Mouse (Mus musculus) midbrain, embryonic 15.5 days (tissue): ENCODE results near the gene Hist1h2be. TPM values are rescaled to one million over a fixed set of nuclear protein-coding genes. Genes with fewer than 3 reads are reported as not detected.
"Not testable (repeated sequence)": the region's sequence is repeated elsewhere in the genome, so short reads cannot be mapped to it uniquely, and the experiment has no call there.

Experiments
- ATAC-seq: fragments of 200-750 bp; cut with Nextera tagmentation; replicated peaks from 2 replicates; pipeline ENCODE4 v1.8.0; 2017; ENCODE audit warnings: moderate TSS enrichment
- H3K27ac ChIP-seq: fragments of 300-500 bp; sonication (generic); 2 replicates; pipeline ENCODE4 v1.5.1; 2015; ENCODE audit warnings: mild to moderate bottlenecking, inconsistent platforms
- H3K27me3 ChIP-seq: fragments of 300-500 bp; sonication (generic); replicated peaks from 2 replicates; pipeline ENCODE4 v1.6.1; 2015; ENCODE audit warnings: inconsistent platforms
- H3K36me3 ChIP-seq: fragments of 300-500 bp; sonication (generic); replicated peaks from 2 replicates; pipeline ENCODE4 v1.6.1; 2015; ENCODE audit warnings: inconsistent platforms
- H3K4me1 ChIP-seq: fragments of 300-500 bp; sonication (generic); 2 replicates; pipeline ENCODE4 v1.6.1; 2015; ENCODE audit warnings: inconsistent platforms
- H3K4me2 ChIP-seq: fragments of 300-500 bp; sonication (generic); 2 replicates; pipeline ENCODE4 v1.6.1; 2015; ENCODE audit warnings: inconsistent platforms, mild to moderate bottlenecking, moderate library complexity
- H3K4me3 ChIP-seq: fragments of 300-500 bp; sonication (generic); 2 replicates; pipeline ENCODE4 v1.5.1; 2015; ENCODE audit warnings: mild to moderate bottlenecking, inconsistent platforms
- H3K9ac ChIP-seq: fragments of 300-500 bp; sonication (generic); 2 replicates; pipeline ENCODE4 v1.6.1; 2015; ENCODE audit warnings: mild to moderate bottlenecking, inconsistent platforms
- H3K9me3 ChIP-seq: fragments of 300-500 bp; sonication (generic); 2 replicates; pipeline ENCODE4 v1.6.1; 2016; ENCODE audit warnings: inconsistent platforms
- WGBS: fragments of 180-500 bp; shearing (Covaris S2); methylation state at CpG from one replicate; pipeline ENCODE4 v1.1.7; 2015; ENCODE audit warnings: mixed read lengths; 5-methylcytosine and 5-hydroxymethylcytosine counted together
- polyA plus RNA-seq: library from polyadenylated mRNA; unstranded; fragments of >200 nt; fragmentation: Nextera tagmentation; extraction: Ambion mirVana; gene quantifications from 2 replicates; pipeline ENCODE4 v1.2.1, GENCODE M21; 2015

The Hist1h2be gene
- polyA plus RNA-seq, 1 experiment from 2014 or later: 1.8 TPM

- no peaks in the 10 kb centered on the region for H3K36me3 ChIP-seq
- peak overlapping the region; percentile 45 for H3K9ac ChIP-seq
- under 1% methylated on average over 18 of the region's 18 CpGs for WGBS
- H3K4me1 ChIP-seq: peaks cover 9% of the 10 kb centered on the region
- H3K4me2 ChIP-seq: peak overlapping the region; percentile 70
- H3K27me3 ChIP-seq: no peaks in the 10 kb centered on the region
- H3K27ac ChIP-seq: peak overlapping the region; percentile 97
- ATAC-seq: peak; percentile 65
- peak overlapping the region; percentile 49 for H3K4me3 ChIP-seq
- no peaks in the 10 kb centered on the region for H3K9me3 ChIP-seq
Measured at GRCm38 (mm10) chr13:23562699-23563462, 58.0 kb downstream of the Hist1h2be start.

DNA sequence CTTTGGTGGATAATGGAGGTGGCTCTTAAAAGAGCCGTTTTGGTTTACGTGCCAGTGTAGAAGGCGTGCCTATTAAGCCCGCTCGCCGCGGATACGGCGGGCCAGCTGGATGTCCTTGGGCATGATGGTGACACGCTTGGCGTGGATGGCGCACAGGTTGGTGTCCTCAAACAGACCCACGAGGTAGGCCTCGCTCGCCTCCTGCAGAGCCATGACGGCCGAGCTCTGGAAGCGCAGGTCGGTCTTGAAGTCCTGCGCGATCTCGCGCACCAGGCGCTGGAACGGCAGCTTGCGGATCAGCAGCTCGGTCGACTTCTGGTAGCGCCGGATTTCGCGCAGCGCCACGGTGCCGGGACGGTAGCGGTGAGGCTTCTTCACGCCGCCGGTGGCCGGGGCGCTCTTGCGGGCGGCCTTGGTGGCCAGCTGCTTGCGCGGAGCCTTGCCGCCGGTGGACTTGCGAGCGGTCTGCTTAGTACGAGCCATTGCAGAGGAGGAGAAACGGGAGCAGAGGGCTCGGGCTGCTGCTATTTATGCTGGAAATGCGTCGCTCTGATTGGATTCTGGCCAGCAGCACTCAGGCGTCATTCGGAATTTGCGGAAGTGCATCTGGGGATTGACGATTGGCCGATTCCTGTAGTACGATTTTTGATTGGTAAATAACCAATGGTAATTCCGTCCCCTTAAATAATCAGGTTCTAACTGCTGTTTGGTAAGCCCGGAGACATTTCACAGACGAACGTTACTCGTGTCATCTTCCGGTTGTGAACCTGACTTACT, 58.9 kb downstream of the Hist1h2be start, which contains the start of gene Hist1h3e:
Gene Hist1h3e, minus strand, starts transcription at position 487 of the 777 bp plus-strand sequence.
- Histone ChIP-seq H3K27ac (peak within 1 kb of the TSS; percentile 97), H3K4me2 (peak within 1 kb of the TSS; percentile 70), H3K4me3 (peak within 1 kb of the TSS; percentile 49), H3K9ac (peak within 1 kb of the TSS; percentile 55)
- not testable (repeated sequence) for H3K4me1 ChIP-seq, H3K27me3 ChIP-seq, H3K36me3 ChIP-seq, H3K9me3 ChIP-seq
- ATAC-seq: peak; percentile 97
- WGBS: under 1% methylated on average over 58 of the region's 67 CpGs

DNA sequence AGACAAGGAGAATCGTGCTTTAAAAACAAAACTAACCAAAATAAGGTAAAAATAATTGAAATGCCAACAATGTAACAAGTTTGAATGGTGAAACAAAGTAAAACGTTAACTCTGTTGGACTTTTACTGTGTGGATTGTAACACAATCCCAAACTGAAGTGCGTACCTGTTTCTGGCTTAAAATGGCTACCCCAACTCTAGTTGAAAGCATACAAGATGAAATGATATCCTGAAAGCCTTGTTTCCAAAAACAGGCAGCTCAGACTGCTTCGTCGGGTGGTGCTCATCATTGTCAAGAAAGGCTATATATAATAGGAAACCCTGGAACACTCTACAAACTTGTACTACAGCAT, 59.4 kb downstream of the Hist1h2be start:
- not testable (repeated sequence) for H3K9me3 ChIP-seq, H3K36me3 ChIP-seq, H3K27me3 ChIP-seq, ATAC-seq
- H3K4me1 ChIP-seq: peaks cover 12% of the 10 kb centered on the region
- peak overlapping the region; percentile 55 for H3K9ac ChIP-seq
- peak overlapping the region; percentile 70 for H3K4me2 ChIP-seq
- H3K4me3 ChIP-seq: peak overlapping the region; percentile 49
- peak overlapping the region; percentile 97 for H3K27ac ChIP-seq
- WGBS: 0% methylated on average over 2 of the region's 5 CpGs

DNA sequence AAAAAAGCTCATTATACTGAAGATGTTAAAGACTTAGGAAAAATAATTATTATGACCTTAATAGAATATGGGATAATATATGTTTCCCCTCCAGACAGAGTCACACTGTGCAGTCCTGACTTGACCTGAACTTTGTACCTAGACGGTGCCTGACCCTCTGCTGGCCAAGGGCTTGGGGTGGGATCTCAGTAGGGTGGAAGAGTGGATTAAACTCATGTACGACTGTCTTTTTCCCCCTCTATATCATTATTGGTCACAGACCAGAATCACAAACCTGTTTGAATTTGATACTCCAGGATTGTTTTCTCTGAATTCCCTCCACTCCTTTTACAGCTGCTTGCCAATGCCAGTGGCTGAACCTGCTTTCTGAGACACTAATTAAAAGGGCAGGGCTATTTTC, 60.2 kb downstream of the Hist1h2be start:
- H3K4me1 ChIP-seq: peaks cover 15% of the 10 kb centered on the region
- H3K9ac ChIP-seq, H3K36me3 ChIP-seq, H3K4me2 ChIP-seq, H3K4me3 ChIP-seq, H3K27ac ChIP-seq, H3K9me3 ChIP-seq, ATAC-seq, H3K27me3 ChIP-seq: not testable (repeated sequence)
- WGBS: 17% methylated on average over 2 of the region's 2 CpGs

DNA sequence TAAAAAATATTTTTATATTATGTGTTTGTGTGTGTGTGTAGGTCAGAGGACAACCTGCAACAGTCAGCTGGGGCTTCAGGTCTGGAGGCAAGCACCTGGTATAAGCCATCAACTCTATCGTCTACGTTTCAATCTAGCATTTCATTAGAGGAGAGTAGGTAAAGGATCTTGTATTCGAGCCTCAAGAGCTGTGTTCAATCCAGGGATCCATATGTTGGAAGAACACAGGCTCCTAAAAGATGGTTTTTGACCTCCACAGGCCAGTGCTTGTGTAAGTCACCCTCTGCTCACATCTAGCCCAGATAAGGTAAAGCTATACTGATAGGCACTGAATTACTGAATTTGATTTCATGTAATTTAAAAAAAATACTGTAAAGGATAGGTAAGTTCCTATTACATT, 64.0 kb downstream of the Hist1h2be start:
- Histone ChIP-seq H3K36me3 (no peaks in the 10 kb centered on the region), H3K4me3 (no peak overlapping the region), H3K4me2 (peak overlapping the region; percentile 99; the same call in 1 of the 2 replicates), H3K4me1 (peaks cover 27% of the 10 kb centered on the region), H3K9me3 (no peaks in the 10 kb centered on the region), H3K27ac (no peak overlapping the region), H3K27me3 (no peaks in the 10 kb centered on the region), H3K9ac (no peak overlapping the region)
- WGBS: 60% methylated on average over 3 of the region's 3 CpGs
- no peak for ATAC-seq

- H3K4me2 ChIP-seq: peak overlapping the region; percentile 99
- peak overlapping the region; percentile 53 for H3K9ac ChIP-seq
- H3K27ac ChIP-seq: peak overlapping the region; percentile 85
- H3K4me3 ChIP-seq: peak overlapping the region; percentile 51
- H3K9me3 ChIP-seq: no peaks in the 10 kb centered on the region
- H3K36me3 ChIP-seq: no peaks in the 10 kb centered on the region
- ATAC-seq: peak; percentile 84
- peaks cover 32% of the 10 kb centered on the region for H3K4me1 ChIP-seq
- WGBS: under 1% methylated on average over 18 of the region's 18 CpGs
- no peaks in the 10 kb centered on the region for H3K27me3 ChIP-seq
Measured at GRCm38 (mm10) chr13:23555839-23556416, 65.0 kb downstream of the Hist1h2be start.

DNA sequence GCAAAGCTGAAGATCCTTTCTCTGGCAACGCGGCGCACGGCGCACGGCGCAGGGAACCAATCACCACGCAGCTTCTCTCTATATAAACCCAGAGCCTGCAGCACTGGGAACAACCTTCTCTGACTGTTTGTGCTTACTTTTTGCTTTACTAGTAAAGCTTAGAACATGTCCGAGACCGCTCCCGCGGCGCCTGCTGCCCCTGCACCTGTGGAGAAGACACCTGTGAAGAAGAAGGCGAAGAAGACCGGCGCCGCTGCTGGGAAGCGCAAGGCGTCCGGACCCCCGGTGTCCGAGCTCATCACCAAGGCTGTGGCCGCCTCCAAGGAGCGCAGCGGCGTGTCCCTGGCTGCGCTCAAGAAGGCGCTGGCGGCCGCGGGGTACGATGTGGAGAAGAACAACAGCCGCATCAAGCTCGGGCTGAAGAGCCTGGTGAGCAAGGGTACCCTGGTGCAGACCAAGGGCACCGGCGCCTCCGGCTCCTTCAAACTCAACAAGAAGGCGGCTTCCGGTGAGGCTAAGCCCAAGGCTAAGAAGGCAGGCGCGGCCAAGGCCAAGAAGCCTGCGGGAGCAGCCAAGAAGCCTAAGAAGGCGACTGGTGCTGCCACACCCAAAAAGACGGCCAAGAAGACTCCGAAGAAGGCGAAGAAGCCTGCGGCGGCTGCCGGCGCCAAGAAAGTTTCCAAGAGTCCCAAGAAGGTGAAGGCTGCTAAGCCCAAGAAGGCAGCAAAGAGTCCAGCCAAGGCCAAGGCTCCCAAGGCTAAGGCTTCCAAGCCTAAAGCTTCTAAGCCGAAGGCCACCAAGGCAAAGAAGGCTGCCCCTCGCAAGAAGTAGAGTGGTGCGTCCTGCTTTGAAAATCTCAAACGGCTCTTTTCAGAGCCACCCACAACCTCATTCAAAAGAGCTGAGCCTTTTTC, 65.7 kb downstream of the Hist1h2be start:
- peak; percentile 72 for ATAC-seq
- peak overlapping the region; percentile 51 for H3K4me3 ChIP-seq

DNA sequence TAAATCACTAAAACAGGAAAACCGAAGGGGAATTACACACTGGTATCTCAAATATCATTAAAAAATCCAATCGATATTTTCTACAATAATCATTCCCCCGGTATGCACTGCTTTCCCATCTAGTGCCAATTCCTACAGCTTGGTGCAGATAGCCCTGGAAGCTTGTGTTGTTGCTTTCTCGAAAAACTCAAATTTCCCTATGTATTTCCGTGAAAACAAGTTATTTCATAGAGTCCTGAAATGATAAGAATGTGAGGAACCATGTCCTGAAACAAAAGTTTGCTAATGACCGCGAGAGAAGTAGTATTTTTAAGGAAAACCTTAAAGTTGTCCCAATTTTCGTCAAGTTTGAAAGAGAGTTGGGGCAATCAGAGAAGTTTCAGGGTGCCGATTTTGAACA, 66.5 kb downstream of the Hist1h2be start:
- Histone ChIP-seq H3K4me1 (peaks cover 34% of the 10 kb centered on the region), H3K27me3 (no peaks in the 10 kb centered on the region), H3K9ac (peak overlapping the region; percentile 53; the same call in 1 of the 2 replicates), H3K27ac (peak overlapping the region; percentile 85), H3K36me3 (no peaks in the 10 kb centered on the region), H3K4me2 (peak overlapping the region; percentile 99), H3K9me3 (no peaks in the 10 kb centered on the region), H3K4me3 (peak overlapping the region; percentile 51)
- 25% methylated on average over 9 of the region's 9 CpGs for WGBS
- no peak for ATAC-seq

More for the DNA sequence above, 65.7 kb downstream of the Hist1h2be start:
- H3K9ac ChIP-seq: peak overlapping the region; percentile 53
- peaks cover 34% of the 10 kb centered on the region for H3K4me1 ChIP-seq
- H3K27ac ChIP-seq: peak overlapping the region; percentile 85
- H3K36me3 ChIP-seq: no peaks in the 10 kb centered on the region
- H3K4me2 ChIP-seq: peak overlapping the region; percentile 99
- no peaks in the 10 kb centered on the region for H3K9me3 ChIP-seq
- under 1% methylated on average over 54 of the region's 54 CpGs for WGBS
- no peaks in the 10 kb centered on the region for H3K27me3 ChIP-seq

DNA sequence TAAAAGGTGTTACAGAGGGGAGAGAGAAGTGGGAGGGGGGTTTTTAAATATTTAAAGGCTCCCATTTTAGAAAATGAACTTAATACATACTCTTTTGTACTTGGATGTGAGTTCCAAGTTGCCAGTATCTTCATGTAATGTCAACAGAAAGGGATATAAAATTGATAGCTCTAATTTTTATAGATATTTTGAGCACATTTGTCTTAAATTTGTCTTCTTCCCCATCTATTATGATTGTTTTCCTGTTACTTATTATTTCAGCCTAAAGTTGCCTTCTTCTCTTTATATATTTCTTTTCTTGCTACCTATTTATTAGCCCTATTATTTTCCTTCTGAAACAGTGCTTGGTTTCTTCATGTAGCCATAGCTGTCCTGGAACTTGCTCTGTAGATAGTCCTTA, 68.0 kb downstream of the Hist1h2be start, which contains the start of gene Hist1h1d:
Gene Hist1h1d, plus strand, starts transcription at position 301 of the 400 bp plus-strand sequence.
- Histone ChIP-seq H3K9ac (no peak within 1 kb of the TSS), H3K4me3 (no peak within 1 kb of the TSS), H3K27me3 (no peaks in the 10 kb centered on the region), H3K4me1 (peaks cover 34% of the 10 kb centered on the region), H3K9me3 (no peaks in the 10 kb centered on the region), H3K36me3 (no peaks in the 10 kb centered on the region), H3K27ac (peak within 1 kb of the TSS; percentile 85; the same call in 1 of the 2 replicates), H3K4me2 (peak within 1 kb of the TSS; percentile 99; the same call in 1 of the 2 replicates)
- no peak for ATAC-seq

DNA sequence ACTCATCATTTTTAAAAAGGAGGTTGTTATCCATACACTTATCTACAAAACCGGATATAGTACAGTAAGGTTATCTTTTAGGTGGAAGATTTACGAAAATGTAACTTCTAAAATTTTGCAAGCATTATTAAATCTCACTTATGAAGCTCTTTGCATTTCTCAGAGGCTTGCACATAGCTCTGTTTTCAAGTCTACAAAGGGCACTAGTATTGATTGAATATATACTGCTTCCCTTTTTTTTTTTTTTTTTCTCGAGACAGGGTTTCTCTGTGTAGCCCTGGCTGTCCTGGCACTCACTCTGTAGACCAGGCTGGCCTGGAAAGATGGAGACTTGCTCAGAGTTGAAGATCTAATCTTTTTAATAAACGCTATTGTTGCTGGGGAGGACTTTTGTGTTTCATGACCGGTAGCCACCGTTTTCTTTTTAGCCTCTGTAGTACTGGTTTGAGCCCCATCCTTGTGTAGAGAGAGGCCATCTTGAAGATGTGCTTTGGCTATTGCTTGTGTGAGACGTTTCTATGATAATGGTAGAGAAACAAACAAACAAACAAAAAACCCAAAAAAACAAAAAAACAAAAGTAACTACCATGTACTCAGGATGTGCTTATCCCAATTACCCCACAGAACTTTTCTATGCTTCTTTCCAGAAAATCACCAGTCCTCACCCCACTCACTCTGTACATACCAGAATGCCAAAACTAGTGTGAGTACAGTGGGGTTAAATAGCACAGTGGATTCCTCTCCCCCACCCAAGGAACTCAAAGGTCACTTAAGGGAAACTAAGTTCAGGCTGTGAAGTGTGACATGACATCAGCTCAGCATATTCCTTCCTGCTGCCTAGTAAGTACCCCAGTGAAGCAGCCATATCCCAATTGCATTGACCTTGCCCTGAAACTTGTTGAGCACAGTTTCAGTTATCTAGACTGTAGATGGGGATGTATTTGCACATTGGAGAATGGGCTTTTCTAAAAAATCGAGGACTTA, 68.7 kb downstream of the Hist1h2be start:
- WGBS: 51% methylated on average over 8 of the region's 8 CpGs

More for the DNA sequence above, 68.7 kb downstream of the Hist1h2be start:
- Histone ChIP-seq H3K4me2 (peak overlapping the region; percentile 62), H3K9ac (no peak overlapping the region), H3K9me3 (no peaks in the 10 kb centered on the region), H3K4me1 (peaks cover 34% of the 10 kb centered on the region), H3K27me3 (no peaks in the 10 kb centered on the region), H3K36me3 (no peaks in the 10 kb centered on the region), H3K27ac (peak overlapping the region; percentile 81), H3K4me3 (peak overlapping the region; percentile 42)
- ATAC-seq: no peak
